Mouse (Mus musculus) testis, adult 2 months (tissue): ENCODE data around the gene Atp6v0d1.

Experiments
- CTCF ChIP-seq: fragments of 200-500 bp; IDR thresholded peaks from 2 replicates; pipeline ENCODE4 v1.5.1; 2012; ENCODE audit warnings: low read depth, mild to moderate bottlenecking, inconsistent platforms, low read length, moderate library complexity; ENCODE audit not compliant: control insufficient read depth, insufficient read depth, insufficient replicate concordance
- POLR2A ChIP-seq: fragments of 200-500 bp; IDR thresholded peaks from 2 replicates; pipeline ENCODE4 v1.6.1; 2012; ENCODE audit warnings: low read depth, mild to moderate bottlenecking, inconsistent platforms, low read length, moderate library complexity; ENCODE audit not compliant: control insufficient read depth

GRCm38 (mm10) chr8:105546384-105547350 lies 19.2 kb downstream of the Atp6v0d1 start:
- TF ChIP-seq CTCF (no peak), POLR2A (no peak)
